Mouse (Mus musculus): ENCODE results near the gene Adamts7. TPM values are rescaled to one million over a fixed set of nuclear protein-coding genes. Genes with fewer than 3 reads are reported as not detected.

Gene Adamts7
- polyA plus RNA-seq, 1 experiment from 2014 or later = 17.8 TPM

GRCm38 (mm10) chr9:90164670-90165453, 2.0 kb downstream of the Adamts7 start:
- Histone ChIP-seq H3K36me3 (no peaks in the 10 kb centered on the region), H3K9me3 (0 out of 2 replicates have a peak, but pooled peaks cover 1% of the 10 kb centered on the region), H3K9ac (replicated peaks) (peak overlapping the region; percentile 90; the same call in 1 of the 2 replicates), H3K27me3 (no peaks in the 10 kb centered on the region), H3K4me1 (replicated peaks) (peaks cover 30% of the 10 kb centered on the region), H3K4me3 (replicated peaks) (peak overlapping the region; percentile 88), H3K27ac (no peak overlapping the region), H3K4me2 (replicated peaks) (peak overlapping the region; percentile 88)
- 62% methylated on average over 4 of the region's 4 CpGs for WGBS
- no peak for ATAC-seq

- Histone ChIP-seq H3K4me2 (replicated peaks) (0 out of 2 replicates have a peak overlapping the region, but pooled peaks have one; percentile 88), H3K4me1 (replicated peaks) (peaks cover 30% of the 10 kb centered on the region), H3K4me3 (replicated peaks) (no peak overlapping the region), H3K36me3 (no peaks in the 10 kb centered on the region), H3K27me3 (no peaks in the 10 kb centered on the region), H3K9me3 (no peaks in the 10 kb centered on the region), H3K9ac (replicated peaks) (no peak overlapping the region), H3K27ac (no peak overlapping the region)
- no peak for ATAC-seq
- 96% methylated on average over 4 of the region's 4 CpGs for WGBS
Measured at GRCm38 (mm10) chr9:90165590-90165989, 2.7 kb downstream of the Adamts7 start.

- Histone ChIP-seq H3K4me2 (replicated peaks) (no peak overlapping the region), H3K9ac (replicated peaks) (no peak overlapping the region), H3K4me3 (replicated peaks) (no peak overlapping the region), H3K27ac (no peak overlapping the region), H3K9me3 (no peaks in the 10 kb centered on the region), H3K27me3 (no peaks in the 10 kb centered on the region), H3K4me1 (replicated peaks) (peaks cover 30% of the 10 kb centered on the region), H3K36me3 (peaks cover 5% of the 10 kb centered on the region)
- WGBS = 74% methylated on average over 5 of the region's 5 CpGs
- no peak for ATAC-seq
Measured at GRCm38 (mm10) chr9:90166615-90167014, 3.7 kb downstream of the Adamts7 start.

- 73% methylated on average over 4 of the region's 4 CpGs for WGBS
- H3K4me3 ChIP-seq (replicated peaks) = no peak overlapping the region
- no peak overlapping the region for H3K9ac ChIP-seq (replicated peaks)
- H3K9me3 ChIP-seq = no peaks in the 10 kb centered on the region
- H3K4me1 ChIP-seq (replicated peaks) = peaks cover 12% of the 10 kb centered on the region
- H3K4me2 ChIP-seq (replicated peaks) = no peak overlapping the region
- no peak overlapping the region for H3K27ac ChIP-seq
- H3K36me3 ChIP-seq = peaks cover 38% of the 10 kb centered on the region
- no peak for ATAC-seq
- H3K27me3 ChIP-seq = no peaks in the 10 kb centered on the region
Measured at GRCm38 (mm10) chr9:90169965-90170364, 7.1 kb downstream of the Adamts7 start.

GRCm38 (mm10) chr9:90171421-90171820, 8.6 kb downstream of the Adamts7 start:
- H3K4me1 ChIP-seq (replicated peaks) = peaks cover 3% of the 10 kb centered on the region; the same call in 1 of the 2 replicates
- no peak overlapping the region for H3K4me2 ChIP-seq (replicated peaks)
- no peak overlapping the region for H3K9ac ChIP-seq (replicated peaks)
- H3K36me3 ChIP-seq = peaks cover 53% of the 10 kb centered on the region
- no peaks in the 10 kb centered on the region for H3K9me3 ChIP-seq
- H3K4me3 ChIP-seq (replicated peaks) = no peak overlapping the region
- ATAC-seq = no peak
- H3K27me3 ChIP-seq = no peaks in the 10 kb centered on the region
- WGBS = 97% methylated on average over 19 of the region's 19 CpGs
- no peak overlapping the region for H3K27ac ChIP-seq

- 81% methylated on average over 8 of the region's 8 CpGs for WGBS
- H3K4me3 ChIP-seq (replicated peaks) = no peak overlapping the region
- H3K36me3 ChIP-seq = peaks cover 65% of the 10 kb centered on the region
- no peak overlapping the region for H3K4me2 ChIP-seq (replicated peaks)
- H3K4me1 ChIP-seq (replicated peaks) = no peaks in the 10 kb centered on the region
- no peaks in the 10 kb centered on the region for H3K27me3 ChIP-seq
- no peak overlapping the region for H3K9ac ChIP-seq (replicated peaks)
- H3K27ac ChIP-seq = no peak overlapping the region
- no peak for ATAC-seq
- no peaks in the 10 kb centered on the region for H3K9me3 ChIP-seq
Measured at GRCm38 (mm10) chr9:90172528-90173321, 9.9 kb downstream of the Adamts7 start.

GRCm38 (mm10) chr9:90173330-90173729, 10.5 kb downstream of the Adamts7 start:
- Histone ChIP-seq H3K4me2 (replicated peaks) (no peak overlapping the region), H3K36me3 (peaks cover 71% of the 10 kb centered on the region), H3K9ac (replicated peaks) (no peak overlapping the region), H3K27me3 (no peaks in the 10 kb centered on the region), H3K4me3 (replicated peaks) (no peak overlapping the region), H3K27ac (no peak overlapping the region), H3K4me1 (replicated peaks) (no peaks in the 10 kb centered on the region), H3K9me3 (no peaks in the 10 kb centered on the region)
- no peak for ATAC-seq
- 83% methylated on average over 3 of the region's 3 CpGs for WGBS

- Histone ChIP-seq H3K27ac (no peak overlapping the region), H3K4me1 (replicated peaks) (no peaks in the 10 kb centered on the region), H3K9ac (replicated peaks) (no peak overlapping the region), H3K36me3 (peaks cover 90% of the 10 kb centered on the region), H3K4me3 (replicated peaks) (no peak overlapping the region), H3K4me2 (replicated peaks) (no peak overlapping the region), H3K27me3 (no peaks in the 10 kb centered on the region), H3K9me3 (no peaks in the 10 kb centered on the region)
- ATAC-seq = no peak
- 89% methylated on average over 5 of the region's 5 CpGs for WGBS
Measured at GRCm38 (mm10) chr9:90179409-90179808, 16.5 kb downstream of the Adamts7 start.

- 90% methylated on average over 6 of the region's 6 CpGs for WGBS
- Histone ChIP-seq H3K27me3 (no peaks in the 10 kb centered on the region), H3K4me2 (replicated peaks) (no peak overlapping the region), H3K4me1 (replicated peaks) (no peaks in the 10 kb centered on the region), H3K9ac (replicated peaks) (no peak overlapping the region), H3K36me3 (peaks cover 90% of the 10 kb centered on the region), H3K27ac (no peak overlapping the region), H3K9me3 (no peaks in the 10 kb centered on the region), H3K4me3 (replicated peaks) (no peak overlapping the region)
- no peak for ATAC-seq
Measured at GRCm38 (mm10) chr9:90181656-90182388, 19.0 kb downstream of the Adamts7 start.

GRCm38 (mm10) chr9:90182636-90183421, 20.0 kb downstream of the Adamts7 start:
- H3K9me3 ChIP-seq = no peaks in the 10 kb centered on the region
- 88% methylated on average over 18 of the region's 18 CpGs for WGBS
- 0 out of 2 replicates have a peak, but pooled peaks have one; percentile 24 for ATAC-seq
- no peak overlapping the region for H3K9ac ChIP-seq (replicated peaks)
- no peak overlapping the region for H3K4me3 ChIP-seq (replicated peaks)
- no peaks in the 10 kb centered on the region for H3K4me1 ChIP-seq (replicated peaks)
- no peak overlapping the region for H3K4me2 ChIP-seq (replicated peaks)
- H3K27ac ChIP-seq = no peak overlapping the region
- H3K27me3 ChIP-seq = no peaks in the 10 kb centered on the region
- peaks cover 91% of the 10 kb centered on the region for H3K36me3 ChIP-seq

- no peak overlapping the region for H3K27ac ChIP-seq
- peaks cover 91% of the 10 kb centered on the region for H3K36me3 ChIP-seq
- 89% methylated on average over 3 of the region's 3 CpGs for WGBS
- no peak overlapping the region for H3K4me3 ChIP-seq (replicated peaks)
- no peaks in the 10 kb centered on the region for H3K27me3 ChIP-seq
- H3K9me3 ChIP-seq = no peaks in the 10 kb centered on the region
- H3K9ac ChIP-seq (replicated peaks) = no peak overlapping the region
- no peak overlapping the region for H3K4me2 ChIP-seq (replicated peaks)
- no peaks in the 10 kb centered on the region for H3K4me1 ChIP-seq (replicated peaks)
- no peak for ATAC-seq
Measured at GRCm38 (mm10) chr9:90183550-90183949, 20.7 kb downstream of the Adamts7 start.
